Mouse (Mus musculus) heart, embryonic 10.5 days (tissue): ENCODE results near the gene Hp. TPM values are rescaled to one million over a fixed set of nuclear protein-coding genes. Genes with fewer than 3 reads are reported as not detected.

ENCODE experiments used
- DNase-seq: peaks from one replicate; pipeline ENCODE4 v3.0.0-alpha.2; 2017; ENCODE audit warnings: low spot score
- H3K27ac ChIP-seq: fragments of 300-500 bp; sonication (generic); 2 replicates; pipeline ENCODE4 v1.5.1; 2016; ENCODE audit warnings: mild to moderate bottlenecking
- H3K27me3 ChIP-seq: fragments of 300-500 bp; sonication (generic); 2 replicates; pipeline ENCODE4 v1.6.1; 2016; ENCODE audit warnings: mild to moderate bottlenecking; ENCODE audit not compliant: poor library complexity, insufficient read depth, severe bottlenecking
- H3K36me3 ChIP-seq: fragments of 300-500 bp; sonication (generic); 2 replicates; pipeline ENCODE4 v1.6.1; 2016; ENCODE audit warnings: mild to moderate bottlenecking, moderate library complexity
- H3K4me1 ChIP-seq: fragments of 300-500 bp; sonication (generic); 2 replicates; pipeline ENCODE4 v1.6.1; 2016; ENCODE audit warnings: mild to moderate bottlenecking
- H3K4me3 ChIP-seq: fragments of 300-500 bp; sonication (generic); 2 replicates; pipeline ENCODE4 v1.5.1; 2016; ENCODE audit warnings: mild to moderate bottlenecking, moderate library complexity
- H3K9me3 ChIP-seq: fragments of 300-500 bp; sonication (generic); 2 replicates; pipeline ENCODE4 v1.6.1; 2016; ENCODE audit warnings: mild to moderate bottlenecking, moderate library complexity
- WGBS: fragments of 180-500 bp; shearing (Covaris S2); methylation state at CpG from one replicate; pipeline ENCODE4 v1.1.7; 2016; 5-methylcytosine and 5-hydroxymethylcytosine counted together
- polyA plus RNA-seq: library from polyadenylated mRNA; unstranded; fragments of >200 nt; fragmentation: Nextera tagmentation; extraction: Ambion mirVana; gene quantifications from 2 replicates; pipeline ENCODE4 v1.2.1, GENCODE M21; 2016

Gene Hp
- polyA plus RNA-seq: 0.44 and 0.99 TPM in 2 replicates

DNA sequence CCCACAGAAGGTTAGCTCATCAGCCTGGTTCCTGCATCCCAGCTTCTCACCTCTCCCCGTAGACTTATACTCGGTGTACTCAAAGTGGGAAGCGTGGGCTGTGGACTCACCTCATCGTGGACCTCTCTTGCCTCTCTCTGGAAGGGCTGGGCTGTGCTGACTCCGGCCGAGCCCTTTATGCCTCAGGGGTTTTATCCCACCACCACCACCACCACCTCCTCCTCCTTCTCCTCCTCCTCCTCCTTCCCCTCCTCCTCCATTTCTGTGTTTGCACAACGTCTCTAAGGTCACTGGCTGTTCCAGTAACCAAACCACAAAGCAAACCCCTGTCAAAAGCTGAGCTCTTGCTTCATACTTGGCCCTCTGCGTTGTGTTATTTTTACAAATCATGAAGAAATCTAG lies at the start of gene Hp:
TSS of gene Hp (minus strand) at position 273 of the 402 bp plus-strand sequence.
- H3K27me3 ChIP-seq: peaks cover 9% of the 10 kb centered on the region; the same call in 1 of the 2 replicates
- no peak for DNase-seq
- H3K9me3 ChIP-seq: peaks cover 1% of the 10 kb centered on the region; the same call in 1 of the 2 replicates
- no peaks in the 10 kb centered on the region for H3K36me3 ChIP-seq
- no peak within 1 kb of the TSS for H3K27ac ChIP-seq
- no peak within 1 kb of the TSS for H3K4me3 ChIP-seq
- no peaks in the 10 kb centered on the region for H3K4me1 ChIP-seq
- 69% methylated on average over 8 of the region's 8 CpGs for WGBS

DNA sequence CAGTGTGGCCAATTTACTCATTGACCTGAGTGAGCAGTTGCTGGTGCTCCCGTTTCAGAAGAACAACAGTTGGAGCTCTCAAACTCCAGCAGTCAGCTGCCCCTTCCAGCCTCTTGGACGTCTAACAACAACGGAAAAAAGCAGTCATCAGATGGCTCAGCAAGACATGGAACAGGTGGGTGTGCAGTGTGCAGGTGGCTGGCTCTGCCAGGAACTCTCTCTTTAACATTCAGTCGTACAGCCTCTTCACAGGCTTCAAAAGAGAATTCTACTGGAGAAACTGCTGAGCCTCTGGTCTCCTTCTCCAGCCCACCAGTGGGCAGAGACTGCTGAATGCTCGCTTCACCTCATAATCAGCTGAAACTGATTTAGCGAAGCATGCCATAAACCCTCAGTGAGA lies 49.7 kb upstream of the Hp start:
- Histone ChIP-seq H3K27me3 (no peaks in the 10 kb centered on the region), H3K27ac (no peak overlapping the region), H3K4me1 (no peaks in the 10 kb centered on the region), H3K36me3 (no peaks in the 10 kb centered on the region), H3K4me3 (no peak overlapping the region), H3K9me3 (no peaks in the 10 kb centered on the region)
- no peak for DNase-seq
- 67% methylated on average over 6 of the region's 6 CpGs for WGBS

DNA sequence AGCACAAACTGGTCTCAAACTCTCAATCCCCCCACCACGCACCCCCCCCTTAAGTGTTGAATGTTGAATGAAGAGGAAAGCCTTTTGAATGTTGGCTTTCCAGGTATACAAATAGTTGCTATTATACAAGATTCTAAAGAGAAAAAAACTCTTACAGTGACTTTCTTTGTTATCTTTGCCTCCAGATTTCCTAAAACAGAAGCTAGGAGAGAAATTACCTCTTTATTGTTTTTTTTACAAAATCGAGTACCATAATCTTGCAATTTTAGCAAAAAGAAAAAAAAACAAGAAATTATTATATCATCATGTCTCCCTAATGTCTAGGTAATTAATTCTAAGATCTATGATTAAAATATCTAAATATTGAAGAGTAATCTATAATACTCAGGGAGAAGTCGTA lies 36.6 kb upstream of the Hp start:
- no peaks in the 10 kb centered on the region for H3K36me3 ChIP-seq
- WGBS: 78% methylated on average over 3 of the region's 3 CpGs
- no peaks in the 10 kb centered on the region for H3K9me3 ChIP-seq
- no peak overlapping the region for H3K4me3 ChIP-seq
- no peak for DNase-seq
- no peak overlapping the region for H3K27ac ChIP-seq
- no peaks in the 10 kb centered on the region for H3K4me1 ChIP-seq
- H3K27me3 ChIP-seq: no peaks in the 10 kb centered on the region

DNA sequence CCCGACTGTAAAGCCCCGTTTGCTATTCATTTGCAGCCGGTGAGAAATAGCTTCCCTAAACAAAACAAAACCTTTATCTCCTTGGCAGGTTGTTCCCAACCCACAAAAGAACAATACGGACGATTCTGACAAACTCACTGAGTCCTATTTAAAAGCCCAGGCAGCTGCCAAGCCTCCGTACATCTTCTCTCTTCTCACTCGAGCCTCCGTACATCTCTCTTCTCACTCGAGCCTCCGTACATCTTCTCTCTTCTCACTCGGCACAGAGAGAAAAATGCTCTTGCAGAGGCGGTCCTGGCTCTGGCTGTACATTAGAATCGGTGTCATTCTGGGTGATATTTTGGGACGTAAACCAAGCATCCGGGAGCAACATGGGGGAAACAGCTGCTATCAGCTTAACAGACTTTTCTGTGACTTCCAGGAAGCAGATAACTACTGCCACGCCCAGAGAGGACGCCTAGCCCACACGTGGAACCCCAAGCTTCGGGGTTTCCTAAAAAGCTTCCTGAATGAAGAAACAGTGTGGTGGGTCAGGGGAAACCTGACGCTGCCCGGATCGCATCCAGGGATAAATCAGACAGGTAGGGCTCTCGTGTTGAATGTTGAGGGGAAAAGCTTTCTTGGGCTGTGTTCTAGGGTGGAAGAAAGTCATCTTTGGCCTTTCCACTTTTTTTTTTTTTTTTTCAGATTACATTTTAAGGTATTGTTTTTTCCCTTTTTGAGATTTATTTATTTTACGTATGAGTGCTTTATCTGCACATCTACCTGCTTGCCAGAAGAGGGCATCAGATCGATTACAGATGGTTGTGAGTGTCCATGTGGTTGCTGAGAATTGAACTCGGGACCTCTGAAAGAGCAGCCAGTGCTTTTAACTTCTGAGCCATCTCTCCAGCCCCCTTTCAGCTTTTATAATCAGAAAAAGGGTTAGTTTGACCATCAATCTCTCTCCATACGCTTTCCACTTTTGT lies 35.6 kb upstream of the Hp start, which contains the start of gene Pkd1l3:
TSS of gene Pkd1l3 (plus strand) at position 275 of the 968 bp plus-strand sequence.
- Histone ChIP-seq H3K36me3 (no peaks in the 10 kb centered on the region), H3K4me3 (peak within 1 kb of the TSS; percentile 35), H3K27ac (no peak within 1 kb of the TSS), H3K4me1 (peaks cover 1% of the 10 kb centered on the region; the same call in 1 of the 2 replicates), H3K27me3 (no peaks in the 10 kb centered on the region), H3K9me3 (no peaks in the 10 kb centered on the region)
- DNase-seq: no peak
- WGBS: 48% methylated on average over 27 of the region's 27 CpGs

DNA sequence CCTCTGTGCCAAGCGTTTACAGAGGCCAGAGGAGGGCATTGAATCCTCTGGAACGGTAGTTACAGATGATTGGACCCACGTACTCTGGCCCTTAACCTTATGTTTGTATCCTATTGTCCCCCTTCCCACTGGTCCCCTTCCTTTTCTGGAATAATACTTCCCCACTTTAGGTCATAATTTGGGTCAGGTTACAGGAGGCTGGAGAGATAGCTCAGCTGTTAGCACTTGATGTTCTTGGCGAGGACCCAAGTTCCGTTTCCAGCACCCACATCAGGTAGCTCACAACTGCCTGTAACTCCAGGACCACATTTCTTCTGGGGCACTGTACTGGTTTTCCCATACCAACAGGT lies 30.2 kb upstream of the Hp start:
- Histone ChIP-seq H3K36me3 (peaks cover 16% of the 10 kb centered on the region; the same call in 1 of the 2 replicates), H3K9me3 (no peaks in the 10 kb centered on the region), H3K4me1 (peaks cover 13% of the 10 kb centered on the region; the same call in 1 of the 2 replicates), H3K4me3 (peak overlapping the region; percentile 69), H3K27me3 (no peaks in the 10 kb centered on the region), H3K27ac (peak overlapping the region; percentile 91)
- WGBS: 23% methylated on average over 5 of the region's 5 CpGs
- no peak for DNase-seq

DNA sequence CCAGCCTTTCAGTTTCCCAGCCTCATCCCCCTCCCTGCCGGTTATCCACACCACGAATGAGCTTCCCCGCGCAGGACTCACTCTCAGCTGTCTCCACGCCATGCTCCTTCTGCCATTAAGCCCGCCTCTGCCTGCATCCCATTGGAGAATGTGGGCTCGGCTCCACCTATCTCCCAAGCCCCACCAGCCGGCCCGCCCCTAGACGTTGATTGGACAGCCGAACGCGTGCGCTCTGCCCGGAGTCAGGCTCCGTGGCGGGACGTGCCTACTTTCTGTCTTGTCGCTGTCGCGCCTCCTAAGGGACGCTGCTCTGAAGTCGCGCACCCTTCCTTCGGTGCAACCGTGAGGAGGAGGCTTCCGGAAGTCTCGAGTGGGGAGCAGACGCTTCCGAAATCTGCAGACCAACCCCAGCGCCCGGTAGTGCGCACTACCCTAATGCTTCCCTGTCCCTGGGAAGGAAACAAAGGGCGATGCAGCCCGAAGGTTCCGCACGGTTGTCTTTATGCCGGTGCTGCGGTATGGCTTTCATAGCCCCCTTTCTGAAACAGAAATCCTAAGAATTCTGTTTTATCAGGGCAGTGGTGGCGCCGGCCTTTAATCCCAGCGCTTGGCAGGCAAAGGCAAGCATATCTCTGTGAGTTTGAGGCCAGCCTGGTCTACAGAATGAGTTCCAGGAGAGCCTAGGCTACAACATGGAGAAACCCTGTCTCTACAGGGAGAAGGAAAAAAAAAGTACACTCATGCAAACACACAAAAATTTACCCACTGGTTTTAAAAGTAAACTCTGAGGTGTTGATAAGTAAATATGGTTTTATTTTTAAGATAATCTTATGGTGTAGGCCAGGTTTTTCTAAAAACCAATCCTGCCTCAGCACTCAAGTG lies 29.5 kb upstream of the Hp start, which contains the start of gene Dhodh:
TSS of gene Dhodh (minus strand) at position 403 of the 882 bp plus-strand sequence.
- H3K4me1 ChIP-seq: peaks cover 13% of the 10 kb centered on the region; the same call in 1 of the 2 replicates
- under 1% methylated on average over 42 of the region's 42 CpGs for WGBS
- H3K9me3 ChIP-seq: no peaks in the 10 kb centered on the region

DNA sequence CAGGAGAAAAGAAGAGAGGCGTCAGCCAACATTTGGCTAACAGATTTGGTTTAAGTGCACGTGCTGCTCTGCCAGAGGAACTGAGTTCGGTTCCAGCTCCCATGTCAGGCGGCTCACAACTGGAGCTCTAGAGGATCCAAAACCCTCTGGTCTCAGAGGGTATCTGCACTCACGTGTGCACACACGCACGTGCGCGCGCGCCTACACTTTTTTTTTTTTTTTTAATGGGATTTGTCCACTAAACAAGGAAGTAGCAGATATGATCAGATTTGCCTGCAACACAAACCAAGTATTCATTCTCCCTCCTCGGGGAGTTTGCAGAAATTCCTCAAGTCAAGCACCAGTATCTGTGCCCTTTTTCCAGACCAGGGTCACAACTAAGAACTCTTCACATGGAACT lies 28.7 kb upstream of the Hp start:
- DNase-seq: no peak
- peak overlapping the region; percentile 69 for H3K4me3 ChIP-seq
- 14% methylated on average over 12 of the region's 12 CpGs for WGBS
- H3K36me3 ChIP-seq: peaks cover 31% of the 10 kb centered on the region
- H3K27me3 ChIP-seq: no peaks in the 10 kb centered on the region
- no peaks in the 10 kb centered on the region for H3K9me3 ChIP-seq
- H3K4me1 ChIP-seq: peaks cover 13% of the 10 kb centered on the region; the same call in 1 of the 2 replicates
- peak overlapping the region; percentile 91 for H3K27ac ChIP-seq

More for the DNA sequence above, 29.5 kb upstream of the Hp start, which contains the start of gene Dhodh:
- peaks cover 22% of the 10 kb centered on the region for H3K36me3 ChIP-seq
- no peaks in the 10 kb centered on the region for H3K27me3 ChIP-seq
- peak within 1 kb of the TSS; percentile 91 for H3K27ac ChIP-seq
- peak within 1 kb of the TSS; percentile 69 for H3K4me3 ChIP-seq
- peak; percentile 99 for DNase-seq

DNA sequence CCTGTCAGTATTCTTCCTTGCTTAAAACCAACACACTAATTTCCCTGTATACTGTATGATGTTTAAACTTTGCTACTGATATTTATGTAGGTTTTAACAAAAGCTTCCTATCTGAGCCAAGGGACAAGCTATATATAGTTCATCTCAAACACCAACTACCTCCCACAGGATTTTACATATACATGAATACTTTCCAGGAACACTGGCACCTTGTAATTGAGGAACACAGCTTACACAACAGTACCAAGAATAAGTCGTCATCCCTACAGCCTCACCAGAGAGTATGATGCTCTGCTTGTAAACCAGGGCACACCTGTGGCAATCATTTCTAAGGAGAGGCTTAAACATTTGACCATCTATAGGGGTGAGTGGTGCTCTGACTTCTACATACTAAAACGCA lies 27.8 kb upstream of the Hp start:
- 83% methylated on average over 2 of the region's 2 CpGs for WGBS
- DNase-seq: no peak
- Histone ChIP-seq H3K4me1 (peaks cover 13% of the 10 kb centered on the region; the same call in 1 of the 2 replicates), H3K27ac (no peak overlapping the region), H3K4me3 (no peak overlapping the region), H3K27me3 (no peaks in the 10 kb centered on the region), H3K36me3 (peaks cover 38% of the 10 kb centered on the region), H3K9me3 (no peaks in the 10 kb centered on the region)

DNA sequence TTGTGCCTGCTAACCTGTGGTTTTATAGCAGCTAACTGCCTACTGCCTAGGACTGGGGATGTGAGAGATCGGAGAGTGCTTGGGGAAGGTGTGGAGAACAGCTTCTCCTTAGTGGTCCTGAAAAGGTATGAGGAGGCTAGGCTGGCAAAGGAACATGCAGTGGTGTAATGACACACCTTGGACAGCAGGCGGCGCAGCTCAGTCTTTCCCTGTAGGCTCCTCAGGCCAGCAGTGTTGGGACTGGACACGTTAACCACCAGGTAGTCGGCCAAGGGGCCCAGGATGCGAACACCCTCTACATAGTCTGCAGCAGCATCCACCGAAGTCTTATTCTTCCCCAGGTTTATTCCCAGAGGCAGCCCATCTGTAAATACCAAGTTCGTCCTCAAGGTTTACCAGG lies 16.9 kb upstream of the Hp start:
- 56% methylated on average over 8 of the region's 8 CpGs for WGBS
- Histone ChIP-seq H3K36me3 (peaks cover 72% of the 10 kb centered on the region), H3K4me3 (no peak overlapping the region), H3K4me1 (no peaks in the 10 kb centered on the region), H3K9me3 (no peaks in the 10 kb centered on the region), H3K27me3 (no peaks in the 10 kb centered on the region), H3K27ac (no peak overlapping the region)
- DNase-seq: peak; percentile 81

DNA sequence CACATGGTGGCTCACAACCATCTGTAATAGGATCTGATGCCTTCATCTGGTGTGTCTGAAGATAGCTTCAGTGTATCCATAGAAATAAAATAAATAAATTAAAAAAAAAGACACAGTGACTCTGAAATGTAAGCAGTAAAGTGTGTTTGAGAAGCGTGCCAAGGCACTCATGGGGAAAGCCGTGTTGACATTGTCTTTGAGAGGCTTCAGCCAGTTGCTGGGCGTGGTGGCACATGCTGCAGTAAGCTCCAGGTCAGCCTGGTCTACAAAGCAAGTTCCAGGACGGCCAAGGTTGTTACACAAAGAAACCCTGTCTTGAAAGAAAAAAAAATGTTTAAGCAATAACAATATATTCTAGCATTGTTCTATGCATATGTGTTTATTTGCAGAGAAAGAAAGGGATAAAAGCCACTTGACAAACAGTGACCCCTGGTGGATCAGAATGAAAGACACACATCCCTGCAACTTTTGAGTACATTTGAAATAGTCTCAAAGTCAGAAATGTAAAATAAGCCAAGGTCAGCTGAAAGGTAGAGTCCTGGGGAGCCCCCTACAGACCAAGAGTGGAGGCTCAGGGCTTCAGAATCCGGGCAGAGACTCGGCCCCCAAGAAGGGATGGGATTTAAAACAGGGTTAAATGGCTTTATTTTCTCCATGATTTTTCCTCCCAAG lies 14.3 kb upstream of the Hp start:
- H3K36me3 ChIP-seq: peaks cover 52% of the 10 kb centered on the region
- no peaks in the 10 kb centered on the region for H3K4me1 ChIP-seq
- no peaks in the 10 kb centered on the region for H3K27me3 ChIP-seq
- DNase-seq: no peak
- H3K9me3 ChIP-seq: no peaks in the 10 kb centered on the region
- H3K4me3 ChIP-seq: no peak overlapping the region
- 82% methylated on average over 6 of the region's 6 CpGs for WGBS
- no peak overlapping the region for H3K27ac ChIP-seq

DNA sequence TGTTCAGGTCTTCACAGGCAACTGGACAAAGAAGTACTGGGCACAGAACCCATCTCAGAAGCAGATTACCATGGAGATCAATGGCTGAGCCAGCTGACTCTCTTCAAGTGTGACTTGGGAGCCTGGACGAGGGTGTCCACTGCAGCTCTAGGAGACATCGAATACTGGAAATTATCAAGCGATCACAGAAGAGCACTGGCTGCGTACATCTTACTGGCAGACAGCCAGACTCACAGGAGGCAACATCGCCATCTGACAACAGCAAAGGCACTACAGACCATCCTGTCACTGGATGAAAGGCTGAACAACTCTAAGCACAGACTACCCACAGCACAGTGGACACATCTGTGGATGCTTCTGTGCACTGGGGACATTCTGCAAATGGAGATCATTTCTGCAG lies 13.2 kb upstream of the Hp start:
- no peak overlapping the region for H3K4me3 ChIP-seq
- H3K9me3 ChIP-seq: no peaks in the 10 kb centered on the region
- no peaks in the 10 kb centered on the region for H3K27me3 ChIP-seq
- no peak overlapping the region for H3K27ac ChIP-seq
- WGBS: 93% methylated on average over 5 of the region's 5 CpGs
- DNase-seq: no peak
- no peaks in the 10 kb centered on the region for H3K4me1 ChIP-seq
- peaks cover 49% of the 10 kb centered on the region for H3K36me3 ChIP-seq

DNA sequence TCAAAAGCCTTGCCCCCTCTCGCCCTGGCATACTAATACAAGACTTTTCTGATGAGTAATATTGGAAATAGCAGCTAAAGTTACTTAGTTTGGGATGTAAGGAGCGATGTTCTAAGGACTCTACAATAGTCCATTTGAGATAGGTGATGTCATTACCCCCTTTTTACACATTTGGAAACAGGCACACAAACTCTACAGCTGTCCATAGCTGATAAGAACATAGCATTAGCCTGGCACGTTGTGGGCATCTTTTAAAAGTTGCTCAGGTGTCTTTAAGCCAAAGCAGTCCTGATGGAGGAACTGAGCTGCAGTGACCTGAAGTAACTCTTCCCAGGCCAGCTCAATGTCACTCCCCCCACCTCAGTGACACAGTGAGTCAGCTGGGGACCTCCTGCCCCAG lies 12.4 kb upstream of the Hp start:
- Histone ChIP-seq H3K27ac (no peak overlapping the region), H3K36me3 (peaks cover 42% of the 10 kb centered on the region), H3K4me3 (no peak overlapping the region), H3K4me1 (no peaks in the 10 kb centered on the region), H3K9me3 (no peaks in the 10 kb centered on the region), H3K27me3 (no peaks in the 10 kb centered on the region)
- WGBS: 82% methylated on average over 3 of the region's 3 CpGs
- no peak for DNase-seq
